In genomic region chr6:90703782-90704181, GRCm38 (mm10) we compare ENCODE assay signal across 8 mouse cellular contexts.
DNase-seq lines count a peak whose midpoint lies in the region; ATAC-seq and TF ChIP-seq lines count a peak whose summit lies in the region.

No protein-coding gene starts in this region.

- WGBS in hindbrain, embryonic 12.5 days, result 24% methylated on average over 2 of the region's 2 CpGs

- no peak overlapping the region for H3K4me2 ChIP-seq in hindbrain, embryonic 12.5 days (replicated peaks)

- no peaks in the 10 kb centered on the region for H3K9me3 ChIP-seq in hindbrain, embryonic 12.5 days (replicated peaks)

- no peak for TF ChIP-seq CTCF in gastrocnemius, adult 2 months (IDR thresholded peaks at IDR 0.05)

- 0 out of 2 replicates have a peak overlapping the region, but pooled peaks have one; percentile 33 for H3K9ac ChIP-seq in hindbrain, embryonic 12.5 days

- H3K27ac ChIP-seq in gastrocnemius, adult 2 months, result peak overlapping the region; percentile 94
- peak overlapping the region; percentile 85 for H3K27ac ChIP-seq in hindbrain, embryonic 12.5 days

- H3K36me3 ChIP-seq in hindbrain, embryonic 12.5 days, result no peaks in the 10 kb centered on the region

- H3K27me3 ChIP-seq in hindbrain, embryonic 12.5 days, result no peaks in the 10 kb centered on the region

- intact Hi-C loops in gastrocnemius, adult 2 months (cut with DNase I), result no loop called here
- intact Hi-C loops in gastrocnemius, postnatal 14 days (cut with DNase I; ENCODE audit: low total_unique reads), result no loop called here

- H3K4me1 ChIP-seq in hindbrain, embryonic 12.5 days, result peaks cover 70% of the 10 kb centered on the region

- ATAC-seq in hindbrain, embryonic 12.5 days (ENCODE audit: low FRiP score), result no peak
- no peak for ATAC-seq in megakaryocyte progenitor cell, adult 5-6 weeks (replicated peaks; ENCODE audit: poor library complexity)

- no peak for DNase-seq in gastrocnemius, adult 2 months
- DNase-seq in gastrocnemius, postnatal 14 days, result no peak
- DNase-seq in adipocyte (ENCODE audit: low spot score), result peak; percentile 44
- peak; percentile 50 for DNase-seq in lung, postnatal 14 days
- no peak for DNase-seq in gastrocnemius, adult 18-20 months (ENCODE audit: low spot score)
- DNase-seq in layer of hippocampus, adult 9-11 months, result no peak

- no peak overlapping the region for H3K4me3 ChIP-seq in gastrocnemius, adult 2 months
- H3K4me3 ChIP-seq in hindbrain, embryonic 12.5 days, result no peak overlapping the region

Comparison
In these comparisons a context has a peak if more than half of its experiments do, and no peak if none do; other contexts are left out.
1. DNase-seq: peak in adipocyte (single experiment) and lung, postnatal 14 days (single experiment); none in gastrocnemius, adult 2 months (single experiment), gastrocnemius, postnatal 14 days (single experiment), gastrocnemius, adult 18-20 months (single experiment) and layer of hippocampus, adult 9-11 months (single experiment).